10 mouse cellular contexts compared by ENCODE assay signal in the genomic region with DNA sequence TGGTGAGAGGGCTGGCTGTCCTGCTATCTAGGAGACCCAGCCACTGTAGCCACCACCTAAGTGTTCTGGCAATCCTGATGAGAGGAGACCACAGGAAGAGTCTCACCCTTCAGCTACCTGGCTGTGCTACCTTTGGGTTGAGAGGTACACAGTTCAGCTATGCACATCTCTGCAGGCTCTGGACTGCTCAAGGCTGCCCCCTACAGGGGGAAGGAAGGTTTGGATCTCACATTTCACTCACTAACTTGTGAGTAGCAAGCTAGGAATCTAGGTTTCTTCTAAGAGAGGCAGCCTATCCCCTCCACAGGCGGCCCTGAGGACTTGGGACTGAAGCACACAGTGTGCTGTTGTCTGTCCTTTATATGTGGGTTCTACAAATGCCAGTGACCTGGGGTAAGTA. TPM values are rescaled to one million over a fixed set of nuclear protein-coding genes. Genes with fewer than 3 reads are reported as not detected.
DNase-seq lines count a peak whose midpoint lies in the region; ATAC-seq and TF ChIP-seq lines count a peak whose summit lies in the region.
"Had no signal": no experiment of that assay in that cellular context is flagged by ENCODE, and none has a peak within 500 bp of the region (broad histone marks: within the 10 kb centered on the region; RNA-seq: fewer than 3 reads in every experiment).

No protein-coding gene starts in this region.

- H3K4me2 ChIP-seq in kidney, embryonic 16.5 days (replicated peaks; ENCODE audit: low read depth, low read length) = no peak overlapping the region
- no peak overlapping the region for H3K4me2 ChIP-seq in forebrain, embryonic 11.5 days (ENCODE audit: low read depth, low read length, severe bottlenecking)
- H3K4me2 ChIP-seq: limb, embryonic 12.5 days; neural tube, embryonic 12.5 days had no signal

- ATAC-seq in kidney, embryonic 16.5 days (ENCODE audit: low FRiP score, low TSS enrichment) = no peak
- ATAC-seq in common myeloid progenitor, adult 5-6 weeks (replicated peaks; ENCODE audit: low read depth, poor library complexity, severe bottlenecking) = 0 out of 2 replicates have a peak, but pooled peaks have one; percentile 47
- ATAC-seq in forebrain, embryonic 11.5 days (replicated peaks; ENCODE audit: low FRiP score) = no peak

- no peak overlapping the region for H3K9ac ChIP-seq in kidney, embryonic 16.5 days (replicated peaks; ENCODE audit: low read length)
- no peak overlapping the region for H3K9ac ChIP-seq in MEL (ENCODE audit: control insufficient read depth, low read depth, low read length, poor library complexity, severe bottlenecking)
- no peak overlapping the region for H3K9ac ChIP-seq in forebrain, embryonic 11.5 days (ENCODE audit: low read length)
- H3K9ac ChIP-seq: limb, embryonic 12.5 days; neural tube, embryonic 12.5 days had no signal

- H3K9me3 ChIP-seq in kidney, embryonic 16.5 days (ENCODE audit: low read length) = peaks cover 4% of the 10 kb centered on the region; the same call in 1 of the 2 replicates
- H3K9me3 ChIP-seq in MEL (replicated peaks; ENCODE audit: insufficient read depth, low read length) = no peaks in the 10 kb centered on the region
- no peaks in the 10 kb centered on the region; the same call in 1 of the 2 replicates for H3K9me3 ChIP-seq in forebrain, embryonic 11.5 days (ENCODE audit: control insufficient read depth, low read length)
- H3K9me3 ChIP-seq: neural tube, embryonic 12.5 days had no signal

- no peak for TF ChIP-seq POLR2A in MEL (IDR thresholded peaks at IDR 0.05; ENCODE audit: control insufficient read depth in 1 of 2, insufficient read depth in 1 of 2, low read depth in 1 of 2, low read length in 2 of 2, poor library complexity in 1 of 2)

- peak; percentile 42 for TF ChIP-seq RAD21 in MEL (IDR thresholded peaks at IDR 0.05; ENCODE audit: low read depth, low read length)

- DNase-seq in kidney, adult 8-10 months = peak; percentile 16 to 49
- peak; percentile 35 for DNase-seq in MEL (ENCODE audit: low read depth, low spot score)
- DNase-seq in lung, postnatal 36 days = peak; percentile 53
- DNase-seq in forebrain, embryonic 11.5 days (ENCODE audit: low spot score) = no peak
- DNase-seq in cerebellum, adult 11-12 months = no peak

- no peaks in the 10 kb centered on the region for H3K4me1 ChIP-seq in kidney, embryonic 16.5 days (ENCODE audit: insufficient read depth, low read length)
- no peaks in the 10 kb centered on the region for H3K4me1 ChIP-seq in MEL (ENCODE audit: control insufficient read depth in 1 of 2, insufficient read depth in 2 of 2, low read length in 2 of 2)
- H3K4me1 ChIP-seq in forebrain, embryonic 11.5 days (replicated peaks; ENCODE audit: control insufficient read depth, insufficient read depth, low read length) = no peaks in the 10 kb centered on the region
- H3K4me1 ChIP-seq: neural tube, embryonic 12.5 days had no signal

- WGBS in kidney, embryonic 16.5 days = 42% methylated on average over 1 of the region's 1 CpGs
- WGBS in forebrain, embryonic 11.5 days = 42% methylated on average over 1 of the region's 1 CpGs

- H3K4me3 ChIP-seq in kidney, embryonic 16.5 days (ENCODE audit: low read length) = no peak overlapping the region
- no peak overlapping the region for H3K4me3 ChIP-seq in MEL (ENCODE audit: control insufficient read depth in 1 of 2, insufficient read depth in 1 of 2, low read depth in 2 of 2, low read length in 2 of 2)
- no peak overlapping the region for H3K4me3 ChIP-seq in forebrain, embryonic 11.5 days (ENCODE audit: low read depth, low read length)
- H3K4me3 ChIP-seq: limb, embryonic 12.5 days; neural tube, embryonic 12.5 days had no signal

- H3K27ac ChIP-seq in kidney, embryonic 16.5 days (ENCODE audit: low read length) = no peak overlapping the region
- H3K27ac ChIP-seq in MEL (ENCODE audit: control insufficient read depth, low read depth, low read length) = no peak overlapping the region
- no peak overlapping the region for H3K27ac ChIP-seq in forebrain, embryonic 11.5 days (ENCODE audit: low read depth, low read length)
- H3K27ac ChIP-seq: limb, embryonic 12.5 days; neural tube, embryonic 12.5 days had no signal

- H3K27me3 ChIP-seq in kidney, embryonic 16.5 days (ENCODE audit: insufficient read depth, low read length) = peaks cover 26% of the 10 kb centered on the region
- H3K27me3 ChIP-seq in MEL (ENCODE audit: control insufficient read depth in 1 of 2, insufficient read depth in 2 of 2, low read length in 2 of 2) = peaks cover 0 to 2% of the 10 kb centered on the region in 2 experiments; a peak in 2 of 4 replicates
- peaks cover 2% of the 10 kb centered on the region; the same call in 1 of the 2 replicates for H3K27me3 ChIP-seq in forebrain, embryonic 11.5 days (ENCODE audit: control insufficient read depth, insufficient read depth, low read length)

- TF ChIP-seq EP300 in MEL (IDR thresholded peaks at IDR 0.05; ENCODE audit: low read depth in 1 of 2, low read length in 2 of 2) = no peak

- H3K36me3 ChIP-seq in kidney, embryonic 16.5 days (ENCODE audit: insufficient read depth, low read length) = no peaks in the 10 kb centered on the region
- H3K36me3 ChIP-seq in MEL (ENCODE audit: control insufficient read depth in 1 of 2, insufficient read depth in 2 of 2, low read length in 2 of 2) = no peaks in the 10 kb centered on the region
- no peaks in the 10 kb centered on the region for H3K36me3 ChIP-seq in forebrain, embryonic 11.5 days (ENCODE audit: control insufficient read depth, insufficient read depth, low read length)
- H3K36me3 ChIP-seq: limb, embryonic 12.5 days; neural tube, embryonic 12.5 days had no signal

- TF ChIP-seq CTCF in MEL (IDR thresholded peaks at IDR 0.05 in 2 of 3, conservative IDR thresholded peaks at IDR 0.05 in 1 of 3; ENCODE audit: control insufficient read depth in 1 of 3, insufficient read depth in 1 of 3, low read depth in 2 of 3, low read length in 3 of 3, poor library complexity in 1 of 3, severe bottlenecking in 1 of 3) = peak; percentile 63 to 79 (median 66)

- H3K79me2 ChIP-seq in MEL (ENCODE audit: control insufficient read depth, insufficient read depth, low read length, poor library complexity) = no peaks in the 10 kb centered on the region

TF ChIP-seq in MEL, 35 proteins besides CTCF, POLR2A, EP300 and RAD21:
- no peak for TF ChIP-seq HCFC1 (IDR thresholded peaks at IDR 0.05; ENCODE audit: low read depth, low read length)
- peak; percentile 27; the same call in 1 of the 2 replicates for TF ChIP-seq ZC3H11A (IDR thresholded peaks at IDR 0.05; ENCODE audit: low read depth, low read length)
- TF ChIP-seq SMC3 (IDR thresholded peaks at IDR 0.05; ENCODE audit: low read depth, low read length) = peak; percentile 40; the same call in 1 of the 2 replicates

RNA-seq across cellular contexts. Expression of a gene that starts 16.6 kb away (rescaled TPM):
- 0.11 and 0.13 TPM in 2 replicates for polyA plus RNA-seq in kidney, embryonic 16.5 days (2015; fragmentation: Nextera tagmentation; extraction: Ambion mirVana)
- not detected in 2 replicates for total RNA-seq in MEL (2012; rRNA removed)
- polyA plus RNA-seq in MEL (2012; ENCODE audit: insufficient read depth in 1 of 2, insufficient read length in 2 of 2, low read depth in 1 of 2, low replicate concordance in 2 of 2, missing spikeins in 1 of 2) = not detected
- not detected in 2 replicates for total RNA-seq in common myeloid progenitor, adult 5-6 weeks (2017)
- 1.0 and 1.4 TPM in 2 replicates for polyA plus RNA-seq in forebrain, embryonic 11.5 days (2014; fragmentation: Nextera tagmentation; extraction: Ambion mirVana)
- total RNA-seq: granulocyte monocyte progenitor cell, adult 5-6 weeks had no signal
- polyA plus RNA-seq: neural tube, embryonic 12.5 days had no signal

RNA-seq across cellular contexts. Expression of a gene that starts 53.9 kb away (rescaled TPM):
- polyA plus RNA-seq in kidney, embryonic 16.5 days (2015; fragmentation: Nextera tagmentation; extraction: Ambion mirVana) = 11.4 and 12.3 TPM in 2 replicates
- total RNA-seq in MEL (2012; rRNA removed) = 2.8 and 3.3 TPM in 2 replicates
- 1 to 10 TPM in 1 of 2 experiments, not detected in 1; 7.6 TPM for polyA plus RNA-seq in MEL (2012; ENCODE audit: insufficient read depth in 1 of 2, insufficient read length in 2 of 2, low read depth in 1 of 2, low replicate concordance in 2 of 2, missing spikeins in 1 of 2)
- 3.4 and 4.1 TPM in 2 replicates for total RNA-seq in common myeloid progenitor, adult 5-6 weeks (2017)
- polyA plus RNA-seq in forebrain, embryonic 11.5 days (2014; fragmentation: Nextera tagmentation; extraction: Ambion mirVana) = 16.1 and 18.0 TPM in 2 replicates

Comparison
In these comparisons a context has a peak if more than half of its experiments do, and no peak if none do; other contexts are left out.
1. DNase-seq: peak in kidney, adult 8-10 months (2 of 2), MEL (single experiment) and lung, postnatal 36 days (single experiment); none in forebrain, embryonic 11.5 days (single experiment) and cerebellum, adult 11-12 months (single experiment).